Mouse (Mus musculus) embryo, embryonic 10.5 days (tissue): ENCODE results near the gene Btbd17.

ENCODE experiments used
- DNase-seq: peaks from one replicate; pipeline ENCODE4 v3.0.0-alpha.2; 2015; ENCODE audit warnings: low spot score

The Btbd17 gene

DNA sequence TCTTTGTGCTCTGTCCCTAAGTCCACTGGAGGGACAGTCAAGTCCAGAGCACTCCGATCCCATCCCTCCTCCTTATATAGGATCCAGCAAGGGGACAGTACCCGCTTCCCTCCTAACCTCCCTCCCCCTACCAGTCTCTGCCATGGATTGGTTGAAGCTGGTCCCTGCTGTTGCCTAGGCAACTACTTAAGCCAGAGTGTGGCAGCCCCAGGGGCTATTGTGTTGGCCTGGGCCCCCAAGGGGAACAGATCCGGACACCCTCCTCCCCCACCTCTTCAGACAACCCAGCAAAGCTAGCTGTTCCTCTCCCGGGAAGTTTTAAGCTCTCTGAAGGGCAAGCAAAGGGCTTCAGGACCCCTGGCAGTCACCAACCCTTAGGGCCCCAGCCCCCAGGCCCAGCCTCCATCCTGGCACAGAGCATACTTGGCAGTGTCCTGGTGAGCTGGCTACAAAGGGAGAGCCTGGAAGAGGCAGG lies at the start of gene Btbd17:
Gene Btbd17 (minus strand): TSS at position 98 of the 475 bp plus-strand sequence.
- peak; percentile 86 for DNase-seq

DNA sequence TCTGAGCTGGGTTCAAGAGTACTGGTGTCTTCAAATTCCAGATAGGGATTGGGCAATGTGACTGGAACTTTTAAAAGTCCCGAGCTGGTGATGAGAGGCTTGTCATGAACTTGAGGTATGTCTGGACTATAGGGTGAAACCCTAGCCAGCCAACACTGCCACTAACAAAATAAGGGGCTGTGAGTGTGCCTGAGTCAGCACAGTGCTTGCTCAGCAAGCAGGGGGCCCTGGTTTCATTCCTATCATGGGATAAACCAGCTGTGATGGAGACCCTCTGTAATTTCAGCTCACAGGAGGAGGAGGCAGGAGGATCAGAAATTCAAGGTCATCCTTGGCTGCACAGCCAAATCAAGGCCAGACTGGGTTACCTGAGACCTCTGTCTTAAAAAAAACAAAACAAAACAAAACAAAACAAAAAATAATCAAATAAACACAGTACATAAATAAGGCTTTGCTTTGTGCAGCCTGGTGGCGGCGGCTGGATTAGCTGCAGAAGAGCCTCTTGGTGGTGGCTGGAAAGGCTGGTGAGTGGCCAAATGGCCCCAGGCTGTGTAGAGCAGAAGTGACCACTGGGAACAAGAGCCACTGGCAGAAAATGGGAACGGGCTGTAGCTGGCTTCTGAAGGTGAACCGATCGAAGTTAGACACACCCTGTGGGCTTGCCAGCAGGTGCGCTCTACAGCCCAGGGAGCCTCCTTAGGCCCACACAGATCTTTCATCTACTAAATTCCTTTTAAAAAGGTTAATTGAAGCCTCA lies 48.9 kb upstream of the Btbd17 start:
- no peak for DNase-seq

DNA sequence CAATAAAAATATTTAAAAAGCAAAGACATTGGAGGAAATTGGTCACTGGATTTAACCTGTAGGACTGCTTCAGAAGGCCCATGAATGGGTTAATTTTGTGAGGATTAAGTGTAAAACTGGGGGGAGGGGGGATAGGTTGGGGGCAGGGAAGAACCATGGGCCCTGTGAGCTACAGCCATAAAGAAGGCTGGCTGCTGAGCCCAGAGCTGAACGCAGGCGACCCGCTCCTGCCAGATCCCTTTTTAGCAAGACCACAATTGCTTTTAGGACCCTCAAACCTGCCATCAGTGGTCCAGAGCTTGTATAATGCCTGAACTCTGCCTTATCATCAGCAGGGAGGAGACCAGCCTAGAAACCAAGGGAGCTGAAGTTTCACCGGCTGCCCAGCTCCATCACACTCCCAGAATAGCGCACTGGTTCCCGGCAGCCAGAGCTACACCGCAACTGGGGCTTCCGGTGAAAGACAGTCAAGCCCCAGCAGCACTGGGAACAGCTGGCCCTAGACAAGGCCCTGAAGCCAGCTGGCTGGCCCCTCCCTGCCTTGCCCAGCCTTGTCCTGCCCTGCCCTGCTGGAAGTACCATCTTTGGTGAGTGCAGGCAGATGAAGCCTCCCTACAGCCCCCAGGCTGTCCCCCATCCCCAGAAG lies 48.2 kb upstream of the Btbd17 start:
- peak; percentile 68 for DNase-seq

DNA sequence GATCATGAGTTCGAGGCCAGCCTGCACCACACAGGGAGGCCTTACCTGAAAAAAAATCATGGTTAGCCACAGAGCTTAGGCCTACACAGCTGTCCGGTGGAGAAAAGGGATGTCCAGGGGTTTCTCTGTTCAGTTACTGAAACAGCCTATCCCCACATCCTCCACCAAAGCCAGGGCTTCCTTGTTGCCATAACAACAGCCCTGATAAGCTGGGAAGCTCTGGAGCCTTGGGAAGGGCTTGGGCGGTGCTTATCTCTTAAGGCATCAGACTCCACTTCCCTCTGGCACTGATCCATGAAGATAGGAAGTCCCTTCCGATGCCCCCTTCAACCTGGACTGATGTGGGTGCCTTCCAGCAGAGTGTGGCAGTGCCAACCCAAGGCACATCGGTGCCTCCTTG lies 37.4 kb upstream of the Btbd17 start:
- DNase-seq = peak; percentile 35

- no peak for DNase-seq
Observed at GRCm38 (mm10) chr11:114830433-114830773, 34.7 kb upstream of the Btbd17 start.

GRCm38 (mm10) chr11:114829499-114830432 lies 34.0 kb upstream of the Btbd17 start:
- peak; percentile 92 for DNase-seq

- peak; percentile 24 for DNase-seq
Observed at GRCm38 (mm10) chr11:114826686-114827085, 30.9 kb upstream of the Btbd17 start.

- DNase-seq = peak; percentile 79
Observed at GRCm38 (mm10) chr11:114823199-114823725, 27.5 kb upstream of the Btbd17 start.

DNA sequence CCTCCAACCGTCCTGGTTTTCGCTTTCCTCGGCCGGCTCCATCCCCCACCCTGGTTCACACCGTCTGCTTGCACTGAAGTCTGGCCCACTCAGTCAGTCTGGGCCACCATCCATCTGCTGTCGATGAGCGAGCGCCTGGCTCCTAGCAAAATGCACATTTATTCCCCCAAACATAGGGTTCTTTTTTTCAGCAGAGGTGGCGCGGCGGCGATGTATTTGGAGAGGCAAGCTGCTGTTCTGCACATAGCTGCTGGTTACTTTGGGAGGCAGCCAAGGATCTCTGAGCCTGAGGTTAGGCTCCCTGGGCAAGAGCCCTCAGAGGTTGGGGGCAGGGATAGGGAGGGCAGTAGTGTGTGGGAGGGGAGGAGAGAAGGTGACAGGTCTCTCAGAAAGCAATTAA lies 27.0 kb upstream of the Btbd17 start:
- no peak for DNase-seq

DNA sequence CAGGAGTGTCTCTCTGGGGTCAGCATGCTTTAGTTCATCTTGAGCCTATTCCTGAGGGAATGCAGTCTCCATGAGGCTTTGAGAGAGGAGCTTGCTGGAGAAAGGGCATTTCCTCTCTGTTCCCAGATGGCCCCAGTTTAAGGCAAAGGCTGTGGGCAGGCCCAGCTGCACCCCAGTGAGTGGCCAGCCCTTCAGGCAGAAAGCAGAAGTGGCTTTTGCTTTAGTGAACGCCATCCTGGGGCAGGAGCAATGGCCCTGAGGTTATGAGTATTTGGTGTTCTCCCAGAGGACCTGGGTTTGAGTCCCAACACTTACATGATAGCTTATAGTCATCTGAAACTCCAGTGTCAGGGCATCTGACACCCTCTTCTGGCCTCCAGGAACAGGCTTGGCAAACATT lies 25.6 kb upstream of the Btbd17 start:
- DNase-seq = no peak

DNA sequence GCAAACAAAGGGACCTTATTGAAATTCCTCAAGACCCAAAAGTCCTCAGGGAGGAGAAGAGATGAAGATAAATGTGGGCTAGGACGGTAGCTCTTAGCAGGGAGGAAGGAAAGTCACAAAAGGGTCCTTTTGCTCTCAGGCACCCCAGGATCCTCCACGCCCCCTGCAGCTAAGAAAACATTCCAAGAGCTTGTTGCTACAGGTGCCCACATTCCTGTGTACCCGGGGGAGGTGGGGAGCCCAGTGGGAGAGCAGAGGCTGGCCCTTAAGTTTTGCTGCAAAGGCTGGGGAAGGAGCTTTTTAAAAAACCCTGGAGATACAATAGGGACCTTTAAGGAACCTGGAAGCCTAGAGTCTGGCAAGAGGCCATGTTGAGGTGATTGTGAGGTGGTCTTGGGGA lies 24.7 kb upstream of the Btbd17 start:
- peak; percentile 23 for DNase-seq

- peak; percentile 59 for DNase-seq
Observed at GRCm38 (mm10) chr11:114819110-114819509, 23.4 kb upstream of the Btbd17 start.

DNA sequence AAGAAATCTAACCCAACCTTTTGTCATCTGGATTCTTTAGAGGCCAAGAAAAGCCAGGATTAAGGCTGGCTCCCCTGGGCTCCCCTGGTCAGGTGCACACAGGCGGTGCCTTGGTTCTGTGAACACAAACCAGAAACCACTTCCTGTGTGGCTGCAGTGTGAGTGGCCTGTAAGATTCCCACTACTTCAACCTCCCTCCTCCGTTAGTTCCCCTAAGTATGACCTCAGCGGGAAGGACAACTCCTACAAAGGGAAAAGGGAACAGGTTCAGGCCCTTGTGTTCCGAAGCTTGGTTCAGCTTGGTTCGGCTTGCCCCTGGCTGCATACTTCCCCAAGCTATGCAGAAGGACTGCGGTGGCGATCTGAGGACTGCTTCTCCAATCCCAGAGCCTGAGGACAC lies 22.4 kb upstream of the Btbd17 start:
- no peak for DNase-seq

- DNase-seq = no peak
Observed at GRCm38 (mm10) chr11:114816934-114817333, 21.2 kb upstream of the Btbd17 start.

DNA sequence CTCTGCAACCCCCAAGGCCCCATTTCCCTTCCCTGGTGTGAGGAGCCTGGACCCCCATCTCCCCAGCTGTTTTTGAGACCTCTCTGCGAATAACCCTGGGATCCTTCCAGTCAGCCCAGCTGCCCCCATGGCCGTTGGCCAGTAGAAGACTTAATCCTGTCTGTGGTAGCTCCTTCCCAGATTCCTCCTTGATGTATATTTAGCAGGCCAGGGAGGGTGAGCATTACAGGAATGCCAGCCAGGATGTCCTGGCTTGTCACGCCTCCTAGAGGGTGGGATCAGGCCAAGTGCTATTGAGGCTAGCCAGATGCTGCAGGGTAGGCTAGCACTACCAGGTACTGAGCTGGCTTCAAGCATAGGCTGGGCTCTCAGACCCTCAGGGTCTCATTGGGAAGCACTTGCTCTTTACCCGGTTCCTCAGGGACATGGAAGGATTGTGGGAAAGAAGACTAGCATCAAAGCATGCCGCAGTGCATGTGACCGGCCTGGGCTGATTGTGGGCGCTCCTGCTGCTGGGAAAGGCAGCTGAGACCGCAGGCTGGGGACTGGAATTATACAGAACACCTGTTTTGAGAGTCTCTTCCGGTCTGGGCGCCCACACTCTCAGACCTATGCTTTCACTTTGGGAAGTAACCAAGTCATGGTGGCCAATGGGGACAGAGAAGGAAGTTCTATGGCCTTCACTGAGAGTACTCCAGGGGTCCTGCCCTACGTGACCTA lies 19.3 kb upstream of the Btbd17 start:
- DNase-seq = no peak

GRCm38 (mm10) chr11:114812731-114813240 lies 17.0 kb upstream of the Btbd17 start:
- DNase-seq = peak; percentile 93

DNA sequence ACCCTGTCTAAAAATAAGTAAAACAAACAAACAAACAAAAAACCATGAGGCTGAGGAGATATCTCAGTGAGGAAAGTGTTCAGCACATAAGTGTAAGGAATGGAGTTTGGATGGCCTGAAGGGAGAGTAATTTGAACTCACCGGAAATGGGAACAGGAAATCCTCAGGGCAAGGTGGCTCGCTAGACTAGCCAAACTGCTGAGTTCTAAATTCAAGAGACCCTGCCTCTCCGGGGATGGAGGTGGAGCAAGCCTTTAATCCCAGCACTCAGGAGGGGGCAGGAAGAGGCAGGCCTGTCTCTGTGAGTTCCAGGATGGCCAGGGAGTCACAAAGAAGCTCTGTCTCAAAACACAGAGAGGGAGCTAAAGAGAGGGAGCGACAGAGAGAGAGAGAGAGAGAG lies 14.6 kb upstream of the Btbd17 start:
- peak; percentile 63 for DNase-seq

DNA sequence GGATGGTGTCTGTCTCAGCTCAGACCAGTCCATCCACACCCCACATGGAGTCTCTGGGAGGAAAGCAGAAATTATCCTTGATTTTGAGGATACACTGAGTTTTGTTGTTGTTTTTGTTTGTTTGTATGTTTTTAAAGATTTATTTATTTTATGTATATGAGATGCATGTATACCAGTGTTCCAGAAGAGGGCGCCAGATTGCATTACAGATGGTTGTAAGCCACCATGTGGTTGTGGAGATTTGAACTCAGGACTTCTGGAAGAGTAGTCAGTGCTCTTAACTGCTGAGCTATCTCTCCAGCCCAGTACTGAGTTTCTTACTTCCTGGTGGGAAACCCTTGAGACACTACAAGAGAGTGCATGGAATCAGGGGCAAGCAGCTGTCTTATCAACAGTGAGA lies 13.6 kb upstream of the Btbd17 start:
- DNase-seq = peak; percentile 48

DNA sequence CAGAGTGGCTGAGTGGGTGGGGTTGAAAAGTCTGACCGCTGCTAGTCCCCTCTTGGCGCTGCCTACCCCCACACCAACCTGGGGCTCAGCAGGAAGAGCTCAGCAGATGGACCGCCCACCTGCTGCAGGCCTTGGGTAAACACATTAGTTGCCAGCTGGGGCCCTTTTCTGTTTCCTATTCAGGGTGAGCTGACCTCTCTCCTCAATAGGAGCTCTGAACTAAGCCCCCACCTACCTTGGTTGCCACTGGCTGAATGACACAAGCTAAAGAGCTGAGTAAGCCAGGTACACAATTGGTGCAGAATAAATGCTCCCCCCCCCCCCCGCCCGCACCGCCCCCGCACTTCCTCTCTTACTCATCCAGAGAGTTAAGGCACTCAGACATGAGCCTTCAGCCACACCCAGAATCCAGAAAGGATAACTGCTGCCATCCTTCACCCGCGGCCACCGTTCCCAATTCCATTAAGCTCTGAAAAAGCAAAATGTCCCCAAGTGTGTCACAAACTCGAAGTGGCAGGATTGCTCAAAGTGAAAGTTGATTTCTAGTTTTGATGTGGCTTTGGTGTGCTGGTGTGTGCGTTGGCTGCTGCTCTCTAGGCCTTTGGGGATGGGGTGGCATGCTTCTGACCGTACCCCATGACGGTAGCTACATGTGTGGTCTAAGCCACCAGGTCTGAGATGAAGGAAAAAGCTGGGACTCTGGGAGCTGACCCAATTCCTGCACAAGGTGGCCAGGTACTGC lies 12.1 kb upstream of the Btbd17 start:
- peak; percentile 62 for DNase-seq

GRCm38 (mm10) chr11:114807025-114807424 lies 11.3 kb upstream of the Btbd17 start:
- DNase-seq = no peak

DNA sequence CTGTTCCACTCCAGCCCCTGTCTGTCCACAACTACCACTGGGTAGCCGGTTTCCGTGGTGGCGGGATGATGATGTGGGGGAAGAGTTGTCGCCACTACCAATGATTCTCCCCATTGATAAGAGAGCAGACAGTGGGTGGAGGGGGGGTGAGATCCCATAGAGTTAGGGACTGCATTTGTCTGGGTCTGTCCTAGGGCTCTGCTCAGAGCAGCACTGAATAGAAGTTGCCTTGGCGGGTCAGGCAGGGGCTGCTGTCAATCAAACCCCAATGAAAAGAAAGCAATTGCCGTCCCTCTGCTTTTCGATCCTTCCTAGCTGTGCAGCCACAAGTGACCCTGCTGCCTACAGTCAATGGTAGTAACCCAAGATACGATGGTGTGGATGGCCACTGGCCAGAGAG lies 8.2 kb upstream of the Btbd17 start:
- DNase-seq = peak; percentile 45
